Mouse (Mus musculus) forebrain, embryonic 13.5 days (tissue): ENCODE data around the gene Fem1b. TPM values are rescaled to one million over a fixed set of nuclear protein-coding genes. Genes with fewer than 3 reads are reported as not detected.

Experiments used
- polyA plus RNA-seq: library from polyadenylated mRNA; unstranded; fragments of >200 nt; fragmentation: Nextera tagmentation; extraction: Ambion mirVana; gene quantifications from 2 replicates; pipeline ENCODE4 v1.2.1, GENCODE M21; 2015

The Fem1b gene
- polyA plus RNA-seq, 1 experiment from 2014 or later, result 36.6 TPM

Other genes with a start within 250 kb of the Fem1b start
- 1.1 TPM in 2 replicates for gene Itga11, start 134.1 kb downstream of the Fem1b start, polyA plus RNA-seq
- gene Cln6, start 26.9 kb upstream of the Fem1b start, polyA plus RNA-seq, result 6.9 and 8.0 TPM in 2 replicates
- gene Calml4, start 46.1 kb upstream of the Fem1b start, polyA plus RNA-seq, result 6.5 and 8.6 TPM in 2 replicates
- 57.1 and 62.7 TPM in 2 replicates for gene Pias1, start 176.0 kb upstream of the Fem1b start, polyA plus RNA-seq